Mouse (Mus musculus): ENCODE results near the gene Cmtm6. TPM values are rescaled to one million over a fixed set of nuclear protein-coding genes. Genes with fewer than 3 reads are reported as not detected.

The Cmtm6 gene
- total RNA-seq, 2 experiments from 2014 or later = 26.3 to 30.5 TPM

DNA sequence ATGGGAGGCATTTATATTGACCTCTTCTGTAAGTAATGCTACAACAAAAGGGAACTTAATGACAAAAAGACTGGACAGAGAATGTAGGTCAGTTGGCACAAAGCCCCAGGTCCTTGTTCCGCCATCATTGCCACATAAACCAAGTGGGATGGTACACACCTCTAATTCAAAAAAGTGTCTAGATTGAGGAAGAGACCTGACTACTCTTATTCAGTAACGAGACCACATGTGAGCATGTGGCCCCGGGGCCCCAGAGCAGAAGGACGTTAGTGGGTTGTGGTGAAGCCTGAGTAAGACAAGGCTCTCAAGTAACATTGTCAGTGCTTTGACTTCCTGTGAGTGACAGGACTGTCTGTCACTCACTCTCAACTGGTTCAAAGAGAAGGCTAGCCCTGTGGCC, 39.3 kb downstream of the Cmtm6 start:
- no peak for DNase-seq (ENCODE audit: low spot score in 2 of 2)

DNA sequence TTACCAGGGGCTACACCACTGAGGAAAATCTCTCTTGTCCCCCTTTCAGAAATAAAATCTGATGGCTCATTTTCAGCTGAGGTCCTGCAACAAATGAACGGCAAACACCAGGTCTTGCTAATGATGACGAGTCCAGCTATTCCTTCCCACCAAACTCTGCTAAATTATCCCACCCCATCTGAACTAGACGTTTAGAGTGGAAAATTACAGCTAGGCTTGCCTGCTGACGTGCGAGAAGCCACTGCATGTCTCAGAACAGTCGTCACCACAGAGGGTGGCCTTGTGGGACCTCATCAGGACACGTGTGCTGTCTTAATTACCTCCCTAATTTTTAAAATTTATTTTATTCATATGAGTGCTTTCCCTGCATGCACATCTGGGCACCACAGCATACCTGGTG, 40.6 kb downstream of the Cmtm6 start:
- DNase-seq (ENCODE audit: low spot score in 2 of 2) = no peak

DNA sequence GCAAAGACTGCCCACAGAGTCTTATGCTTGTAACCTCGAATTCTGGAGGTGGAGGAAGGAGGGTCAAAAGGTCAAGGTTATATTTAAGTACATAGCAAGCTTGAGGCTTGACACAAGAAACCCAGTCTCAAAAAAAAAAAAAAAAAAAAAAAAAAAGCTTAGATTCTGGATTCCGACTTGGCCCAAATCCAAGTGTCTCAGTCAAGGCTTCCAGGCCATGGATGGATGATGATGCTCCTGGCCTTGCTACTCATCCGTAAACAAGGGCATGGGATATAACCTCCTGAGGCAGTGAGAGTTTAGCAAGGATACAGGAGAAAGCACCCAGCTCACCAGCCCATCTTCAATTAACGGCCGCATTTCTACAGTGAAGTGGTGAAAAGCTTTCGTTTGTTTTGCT, 43.7 kb downstream of the Cmtm6 start:
- no peak for DNase-seq (ENCODE audit: low spot score in 2 of 2)

DNA sequence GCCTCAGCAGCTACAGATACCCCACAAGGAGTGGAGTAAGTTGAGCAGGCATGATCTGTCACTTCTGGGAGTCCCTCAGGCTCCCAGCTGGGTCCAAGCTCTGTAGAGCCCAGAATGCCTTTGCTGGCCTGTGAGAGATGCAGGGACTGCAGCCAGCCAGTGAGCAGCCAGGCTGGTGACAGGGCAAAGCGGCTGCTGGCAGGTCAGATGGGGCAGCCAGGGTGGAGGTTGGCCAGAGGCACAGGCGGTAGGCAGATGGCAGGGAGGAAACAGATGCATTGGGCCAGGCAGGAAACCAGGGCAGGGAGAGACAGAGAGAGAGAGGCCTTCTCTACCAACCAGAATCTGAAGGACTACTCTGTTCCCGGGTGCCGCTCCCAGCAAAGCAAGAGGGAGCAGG, 44.4 kb downstream of the Cmtm6 start:
- peak; percentile 59 to 69 for DNase-seq (ENCODE audit: low spot score in 2 of 2)

DNA sequence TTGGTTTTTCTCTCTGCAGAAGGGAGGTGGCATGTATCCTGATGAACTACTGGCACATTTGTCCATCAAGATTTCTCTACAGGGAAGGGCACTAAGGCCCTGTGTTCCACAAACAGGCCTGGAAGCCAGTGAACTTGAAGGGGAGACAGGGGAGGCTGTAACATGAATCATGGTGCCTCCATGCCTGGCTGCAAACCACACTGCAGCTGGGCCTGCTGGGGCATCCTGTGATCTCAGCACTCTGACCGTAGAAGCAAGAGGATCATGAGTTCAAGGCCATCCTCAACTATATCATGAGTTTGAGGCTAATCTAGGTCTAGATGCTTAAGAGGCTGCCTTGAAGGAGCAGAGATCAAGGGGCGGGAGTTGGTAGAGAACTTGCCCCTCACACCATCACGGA, 45.4 kb downstream of the Cmtm6 start:
- no peak for DNase-seq (ENCODE audit: low spot score in 2 of 2)

DNA sequence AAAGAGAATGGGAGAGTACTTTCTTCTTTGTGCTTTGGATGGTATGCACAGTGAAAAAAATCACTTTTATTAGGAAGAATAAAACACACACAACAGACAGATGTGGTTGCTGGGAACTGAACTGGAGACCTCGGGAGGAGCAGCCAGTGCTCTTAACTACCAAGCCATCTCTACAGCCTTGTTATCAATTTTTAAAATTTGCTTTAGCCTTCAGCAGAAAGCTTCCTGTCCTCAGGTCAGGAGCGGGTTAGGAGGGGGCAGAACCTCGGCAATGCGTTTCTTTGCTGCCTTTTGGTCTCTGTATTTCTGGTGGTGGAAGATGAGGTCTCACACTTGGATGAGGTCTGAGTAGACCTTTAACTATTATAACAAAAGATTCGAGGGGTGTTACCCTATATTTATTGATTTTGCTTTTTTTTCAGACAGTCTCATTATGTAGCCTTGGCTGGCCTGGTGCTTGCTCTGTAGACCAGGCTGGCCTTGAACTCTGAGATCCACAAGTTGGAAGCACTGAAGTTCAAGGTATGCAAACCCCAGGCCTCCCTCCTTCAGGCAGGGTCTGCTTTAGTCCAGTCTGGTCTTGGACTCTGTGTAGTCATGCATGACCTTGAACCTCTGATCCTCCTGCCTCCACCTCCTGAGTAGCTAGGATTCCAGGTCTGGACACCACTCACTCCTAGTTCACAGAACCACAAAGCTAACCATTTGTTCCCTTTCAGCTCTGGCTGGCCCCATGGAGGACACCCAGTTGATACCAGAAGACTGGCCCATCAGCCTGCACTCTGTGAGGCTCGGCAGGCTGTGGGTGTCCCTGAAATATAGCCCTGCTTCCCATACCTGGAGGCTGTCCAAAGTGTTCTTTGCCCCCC, 46.5 kb downstream of the Cmtm6 start:
- DNase-seq (ENCODE audit: low spot score in 2 of 2) = no peak

DNA sequence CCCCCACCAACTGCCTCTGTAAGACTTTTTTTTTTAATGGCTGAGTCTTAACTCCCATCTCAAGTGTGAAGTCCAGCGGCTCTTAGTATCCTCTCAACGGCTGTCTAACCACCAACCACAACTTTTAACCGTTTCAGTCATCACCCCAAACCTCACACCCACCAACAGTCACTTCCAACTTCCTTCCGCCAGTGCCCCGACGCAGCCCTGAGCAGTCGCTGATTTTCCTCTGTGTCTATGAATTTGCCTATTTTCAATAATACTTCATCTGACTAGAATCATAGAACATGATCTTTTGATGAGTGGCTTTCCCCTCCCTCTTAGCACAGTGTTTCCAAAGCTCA, 47.1 kb downstream of the Cmtm6 start:
- no peak for DNase-seq (ENCODE audit: low spot score in 2 of 2)

DNA sequence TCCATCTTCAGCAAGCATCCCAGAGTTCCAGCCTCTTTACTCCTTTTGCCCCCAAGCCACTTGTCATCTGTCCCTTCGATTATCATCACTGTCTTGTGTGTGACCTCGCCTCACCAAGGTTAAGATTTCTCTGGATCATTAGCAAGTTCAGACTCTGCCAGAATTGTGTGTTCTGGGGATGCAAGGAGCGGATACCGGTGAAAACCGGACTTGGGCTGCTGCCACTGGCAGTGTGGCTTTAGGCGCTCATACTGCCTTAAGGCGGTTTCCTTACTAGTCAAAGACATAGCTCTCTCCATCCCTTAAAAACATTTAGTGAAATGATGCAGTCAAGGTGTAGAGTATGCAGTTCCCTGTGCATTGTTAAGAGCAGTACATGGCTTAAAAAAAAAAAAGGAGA, 48.0 kb downstream of the Cmtm6 start:
- no peak for DNase-seq (ENCODE audit: low spot score in 2 of 2)

DNA sequence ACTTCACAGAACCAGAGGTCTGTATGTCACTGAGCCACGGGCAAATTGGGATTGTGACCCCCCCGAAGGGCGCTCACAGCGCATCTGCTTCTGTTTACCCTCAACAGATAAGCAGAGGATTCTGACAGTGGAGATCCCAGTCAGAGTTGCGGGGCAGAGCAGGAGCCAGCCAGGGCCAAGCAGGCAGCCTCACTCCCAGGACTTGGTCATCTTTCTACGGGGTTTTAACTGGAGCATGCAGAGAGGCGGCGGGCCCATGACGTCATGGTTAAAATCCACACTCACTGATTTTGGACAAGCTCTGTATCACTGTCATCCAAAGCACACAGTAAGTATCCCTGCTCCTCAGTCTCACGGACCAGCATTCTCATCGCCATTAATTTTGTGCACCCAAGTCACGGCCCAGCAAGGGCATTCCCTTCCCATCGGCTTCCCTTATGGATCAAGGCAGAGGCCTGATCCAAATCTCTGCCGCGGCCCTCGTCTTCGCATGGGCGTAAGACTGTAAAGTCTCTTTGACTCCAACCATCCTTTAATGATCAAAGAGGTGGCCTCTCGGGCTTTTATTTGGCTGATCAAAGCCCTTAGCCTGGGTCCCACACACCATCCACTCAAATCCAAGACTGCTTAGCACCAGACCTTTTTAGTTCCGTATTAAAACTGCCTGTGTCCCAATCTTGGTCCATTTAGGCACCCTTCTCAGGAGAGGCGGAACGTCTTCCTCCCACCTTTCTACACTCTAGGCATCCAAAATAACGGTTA, 49.2 kb downstream of the Cmtm6 start:
- no peak for DNase-seq (ENCODE audit: low spot score in 2 of 2)

DNA sequence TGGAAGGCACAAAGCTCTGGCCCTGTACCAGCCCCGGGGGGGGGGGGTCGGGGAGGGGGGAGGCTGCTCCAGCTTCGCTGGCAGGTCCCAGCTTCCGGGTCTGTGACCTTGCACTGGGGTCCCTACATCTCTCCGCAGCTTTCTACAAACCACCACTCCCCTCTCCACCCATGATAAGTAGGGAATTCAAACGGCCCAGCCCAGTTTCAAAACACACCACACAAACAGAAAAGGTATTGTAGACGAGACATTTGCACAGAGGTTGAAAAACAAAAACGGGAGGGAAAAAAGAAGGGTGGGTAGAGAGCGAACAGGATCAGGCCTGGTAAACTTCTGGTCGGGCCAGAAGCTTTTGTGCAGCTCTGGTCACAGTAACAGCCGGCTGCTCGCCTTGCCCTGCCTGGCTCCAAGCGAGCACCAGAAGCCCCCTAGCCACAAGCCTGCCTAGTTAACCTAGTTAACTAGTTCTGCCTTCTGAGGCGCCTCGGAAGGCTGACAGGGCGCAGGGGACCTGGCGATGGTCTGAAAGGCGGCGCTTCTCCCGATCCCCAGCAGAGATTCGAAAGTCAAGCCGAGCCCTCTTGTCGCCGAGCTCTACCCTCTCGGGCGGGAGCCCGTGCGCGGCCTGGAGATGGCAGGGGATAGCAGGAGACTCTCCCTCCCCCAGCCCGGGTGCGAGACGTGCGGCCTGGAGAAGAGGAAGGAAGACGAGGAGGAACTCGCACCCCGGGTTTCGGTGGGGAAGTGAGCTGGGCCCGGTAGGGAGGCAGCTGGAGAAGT, 50.0 kb downstream of the Cmtm6 start:
- peak; percentile 30 to 53 for DNase-seq (ENCODE audit: low spot score in 2 of 2)

DNA sequence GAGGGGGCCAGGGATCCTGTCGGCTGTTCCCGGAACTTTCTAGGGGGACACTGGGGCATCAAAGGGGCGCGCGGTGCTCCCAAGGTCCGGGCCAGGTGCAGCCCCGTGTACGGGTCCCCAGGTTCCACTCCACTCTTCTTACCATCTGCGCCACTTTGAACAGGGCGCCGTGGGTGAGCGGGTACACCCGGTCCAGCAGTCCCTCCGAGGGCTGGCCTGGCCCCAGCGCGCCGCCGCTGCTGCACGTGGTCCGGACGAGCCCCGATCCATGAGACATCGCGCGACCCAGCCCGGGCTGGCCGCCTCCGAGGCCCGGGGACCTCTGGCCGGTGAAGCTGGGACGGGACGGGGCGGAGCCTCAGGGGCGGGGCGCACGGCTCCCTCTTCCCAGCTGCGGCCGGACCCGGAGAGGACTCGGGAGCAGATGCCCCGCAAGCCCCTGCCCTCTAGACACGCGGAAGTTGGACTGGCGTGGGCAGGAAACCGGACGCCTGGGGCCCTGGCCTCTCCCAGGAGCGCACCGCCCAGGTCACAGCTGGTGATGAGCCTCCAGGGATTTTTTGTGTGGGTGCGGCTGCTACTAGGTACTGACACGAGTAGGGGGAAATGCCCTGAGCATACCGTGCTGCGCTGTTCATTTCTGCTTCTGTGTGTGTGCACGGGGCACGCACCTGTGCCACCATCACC, 50.8 kb downstream of the Cmtm6 start, which contains the start of gene Cmtm7:
Gene Cmtm7 (minus strand): TSS at position 331 of the 687 bp plus-strand sequence.
- DNase-seq (ENCODE audit: low spot score in 2 of 2) = peak; percentile 27 to 41

DNA sequence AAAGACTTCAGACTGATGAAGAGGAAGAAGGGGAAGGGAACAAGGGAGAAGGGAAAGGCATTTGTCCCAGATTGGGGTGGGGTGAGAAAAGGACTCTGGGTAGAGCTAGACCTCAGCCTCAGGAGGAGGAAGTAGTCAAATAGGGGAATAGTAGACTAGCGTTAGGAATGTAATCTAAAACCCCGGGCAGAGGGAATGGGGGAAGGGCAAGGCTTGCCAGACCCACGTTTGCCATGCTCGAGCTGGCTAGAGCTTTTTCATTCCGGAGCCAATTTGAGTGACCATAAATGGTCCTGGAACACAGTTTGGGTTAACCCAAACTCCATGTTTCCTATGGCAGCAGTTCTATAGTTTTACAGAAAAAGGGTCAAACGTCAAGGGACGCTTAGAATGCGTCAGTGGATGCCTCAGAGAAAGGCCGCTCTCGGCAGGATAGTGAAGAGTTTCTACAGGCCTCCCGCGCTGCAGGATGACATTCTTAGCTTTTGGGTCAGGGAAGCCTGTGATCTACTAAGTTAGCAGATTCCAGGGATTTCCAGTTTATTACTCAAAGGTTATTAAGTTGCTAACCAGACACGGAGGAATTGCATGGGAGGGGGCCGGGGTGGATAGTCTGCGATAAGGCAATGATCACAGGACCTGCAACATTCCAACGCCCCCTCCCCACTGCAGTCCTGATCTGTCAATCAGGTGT, 54.7 kb downstream of the Cmtm6 start:
- DNase-seq (ENCODE audit: low spot score in 2 of 2) = no peak

DNA sequence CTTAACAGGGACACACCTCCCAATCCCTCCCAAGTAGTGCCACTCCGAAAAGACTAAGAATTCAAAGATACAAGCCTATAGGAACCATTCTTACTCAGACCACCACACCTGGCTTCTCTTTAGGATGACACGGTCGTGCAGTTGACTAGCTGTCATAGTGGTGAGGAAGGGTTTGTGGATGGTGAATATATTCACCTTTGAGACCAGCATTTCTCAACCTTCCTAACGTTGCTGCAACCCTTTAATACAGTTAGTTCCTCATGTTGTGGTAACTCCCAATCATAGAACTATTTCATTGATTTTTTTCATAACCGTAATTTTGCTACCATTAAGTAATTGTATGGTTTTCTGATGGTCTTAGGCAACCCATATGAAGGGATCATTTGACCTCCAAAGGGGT, 56.2 kb downstream of the Cmtm6 start:
- no peak for DNase-seq (ENCODE audit: low spot score in 2 of 2)

DNA sequence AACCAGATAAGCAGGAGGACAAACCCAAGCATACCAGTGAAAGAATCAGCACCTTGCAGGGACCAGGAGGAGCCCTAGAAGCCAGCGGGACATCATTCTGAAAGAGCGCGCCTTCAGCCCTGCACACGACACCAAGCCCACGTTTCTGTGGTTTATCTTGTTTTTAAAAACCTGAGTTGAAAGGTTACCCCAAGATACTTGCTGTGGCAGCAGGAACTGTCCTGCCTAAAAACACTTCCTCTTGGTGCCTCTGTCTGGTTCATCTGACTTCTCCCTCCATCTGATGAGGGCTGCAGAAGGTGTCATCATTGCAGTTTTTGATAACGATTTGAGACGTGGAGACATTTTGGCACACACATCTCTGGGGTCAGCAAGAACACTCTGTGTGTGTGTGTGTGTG, 56.8 kb downstream of the Cmtm6 start:
- no peak for DNase-seq (ENCODE audit: low spot score in 2 of 2)

DNA sequence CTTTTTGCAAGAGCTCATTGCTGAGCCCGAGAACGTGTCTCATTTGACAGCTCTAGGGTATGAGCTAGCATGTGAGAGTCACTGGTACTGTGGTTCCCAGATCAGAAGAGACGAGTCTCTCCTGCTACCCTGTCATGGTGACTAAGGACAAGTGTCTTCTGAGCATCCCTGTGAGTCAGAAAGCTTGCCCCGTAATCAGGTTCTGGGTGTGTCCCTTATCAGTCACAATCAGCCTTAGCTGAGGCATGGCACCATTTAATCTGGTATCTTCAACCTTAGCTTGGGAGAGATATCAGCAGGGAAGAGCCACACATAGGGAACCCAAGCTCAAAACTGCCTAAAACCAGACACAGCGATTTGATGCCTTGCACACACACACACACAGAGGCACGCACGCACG, 57.8 kb downstream of the Cmtm6 start:
- no peak for DNase-seq (ENCODE audit: low spot score in 2 of 2)

DNA sequence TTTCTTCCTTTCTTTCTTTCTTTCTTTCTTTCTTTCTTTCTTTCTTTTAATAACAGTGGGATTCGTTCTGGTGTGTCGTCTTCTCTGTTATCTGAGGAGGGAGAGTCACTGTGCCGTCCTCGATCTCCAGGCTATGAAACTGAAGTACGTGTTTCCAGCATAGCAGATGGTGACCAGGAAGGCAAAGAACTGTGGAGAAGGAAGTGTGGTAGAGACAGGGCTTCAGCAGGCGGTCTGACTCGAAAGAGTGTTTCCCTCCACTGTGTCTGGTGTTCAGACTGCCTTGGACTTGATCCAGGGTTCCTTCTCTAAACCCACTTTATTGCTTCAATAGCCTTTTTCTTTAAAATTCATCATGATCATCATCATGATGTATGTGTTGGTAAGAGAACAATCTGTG, 58.6 kb downstream of the Cmtm6 start:
- no peak for DNase-seq (ENCODE audit: low spot score in 2 of 2)

DNA sequence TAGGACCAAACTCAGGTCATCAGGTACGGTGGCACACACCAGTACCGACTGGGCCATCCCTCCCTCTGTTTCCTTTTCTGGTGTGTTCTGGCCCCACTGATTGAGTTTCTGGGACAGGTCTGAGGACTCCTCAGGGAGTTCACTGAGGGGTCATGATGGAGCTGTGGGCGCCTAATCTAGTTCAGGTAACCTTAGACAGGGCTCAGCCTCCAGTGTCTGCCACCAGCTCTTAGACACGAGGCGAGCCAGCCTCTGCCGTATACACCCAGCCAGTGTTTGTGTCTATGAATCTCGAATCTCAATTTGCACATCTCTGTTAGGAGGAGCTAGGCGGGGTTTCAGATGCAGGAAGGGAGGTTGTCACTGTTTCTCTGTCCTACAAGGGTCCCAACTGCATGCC, 59.1 kb downstream of the Cmtm6 start:
- no peak for DNase-seq (ENCODE audit: low spot score in 2 of 2)

DNA sequence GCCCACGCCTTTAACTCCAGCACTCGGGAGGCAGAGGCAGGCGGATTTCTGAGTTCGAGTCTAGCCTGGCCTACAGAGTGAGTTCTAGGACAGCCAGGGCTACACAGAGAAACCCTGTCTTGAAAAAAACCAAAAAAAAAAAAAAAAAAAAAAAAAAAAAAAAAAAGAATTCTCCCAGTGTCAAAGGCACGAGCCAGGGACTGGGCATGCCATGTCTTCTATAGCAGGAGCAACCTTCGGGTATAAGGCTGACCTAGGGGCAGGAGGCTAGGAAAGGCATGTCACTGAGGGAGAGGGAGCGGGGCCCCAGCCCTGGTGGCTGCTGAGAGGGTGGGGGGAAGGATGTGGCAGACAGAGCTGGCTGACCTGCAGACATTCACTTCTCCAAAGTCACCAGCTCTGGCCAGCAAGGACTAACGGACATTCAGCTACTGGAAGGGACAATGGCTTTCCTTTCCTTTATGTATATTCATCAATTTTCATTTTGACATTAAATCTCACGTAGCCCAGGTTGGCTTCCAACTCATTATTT, 62.9 kb downstream of the Cmtm6 start:
- no peak for DNase-seq (ENCODE audit: low spot score in 2 of 2)

DNA sequence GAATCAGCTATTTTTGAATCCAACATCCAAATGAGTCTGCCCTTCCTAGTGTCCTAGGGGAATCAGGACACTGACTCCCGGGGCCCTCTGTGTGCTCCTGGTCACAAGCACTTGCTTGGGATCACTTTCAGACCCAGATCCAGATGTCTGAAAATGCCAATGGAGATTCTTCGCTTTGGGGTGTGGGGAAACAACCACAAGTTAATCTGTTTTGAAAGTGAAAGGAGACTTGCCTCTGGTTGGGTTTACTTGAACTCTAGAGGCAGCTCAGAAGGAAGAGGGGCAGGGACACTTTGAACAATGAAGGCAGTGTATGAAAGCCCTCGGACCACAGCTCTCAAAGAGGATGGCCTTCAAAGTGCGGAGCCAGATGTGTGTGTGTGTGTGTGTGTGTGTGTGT, 63.6 kb downstream of the Cmtm6 start:
- DNase-seq (ENCODE audit: low spot score in 2 of 2) = no peak

DNA sequence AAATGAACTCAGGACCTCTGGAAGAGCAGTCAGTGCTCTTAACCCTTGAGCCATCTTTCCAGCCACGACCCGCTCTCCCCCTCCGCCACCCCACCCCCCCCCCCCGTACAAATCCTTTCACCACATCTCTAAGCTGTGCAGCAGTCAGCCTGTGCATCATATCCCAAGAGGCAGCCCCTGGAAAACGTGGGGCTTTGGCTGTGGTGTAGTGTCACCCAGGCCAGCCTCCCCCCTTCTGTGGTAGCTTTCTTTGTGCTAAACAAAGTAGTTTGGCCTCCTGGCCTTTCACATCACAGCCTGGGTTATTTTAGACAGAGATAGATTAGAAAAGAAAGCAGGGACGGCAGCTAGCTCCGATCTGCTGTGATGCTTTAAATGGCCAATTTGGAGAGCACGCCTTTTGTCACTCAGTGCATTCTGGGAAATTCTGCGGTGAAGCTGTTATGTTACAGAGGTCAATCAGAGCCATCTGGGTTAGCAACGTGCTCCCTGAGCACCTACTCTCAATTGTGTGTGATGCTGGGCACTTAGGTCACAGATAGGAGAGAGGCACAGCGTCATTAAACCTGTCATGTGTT, 65.6 kb downstream of the Cmtm6 start:
- DNase-seq (ENCODE audit: low spot score in 2 of 2) = no peak

Data from layer of hippocampus, postnatal 10 days (tissue).